Mouse (Mus musculus) liver, adult 2 months (tissue): ENCODE measurements around the gene Tmem50b.

Source experiments
- CTCF ChIP-seq: fragments of 200-500 bp; IDR thresholded peaks from 2 replicates; pipeline ENCODE4 v1.5.1; 2011; ENCODE audit warnings: low read depth, low read length, control low read depth
- POLR2A ChIP-seq: fragments of 200-500 bp; IDR thresholded peaks from 2 replicates; pipeline ENCODE4 v1.6.1; 2011; ENCODE audit warnings: low read length, control low read depth; ENCODE audit not compliant: insufficient read depth; ENCODE audit errors: extremely low read depth

GRCm38 (mm10) chr16:91595076-91595475, 2.5 kb downstream of the Tmem50b start:
- no peak for TF ChIP-seq POLR2A
- no peak for TF ChIP-seq CTCF
